Mouse (Mus musculus) layer of hippocampus, postnatal 25 days (tissue): ENCODE results near the gene Hyal2. TPM values are rescaled to one million over a fixed set of nuclear protein-coding genes. Genes with fewer than 3 reads are reported as not detected.
A peak's percentile ranks its signal among the peaks of the same experiment; 100 is the strongest.
"Not testable (repeated sequence)": the region's sequence is repeated elsewhere in the genome, so short reads cannot be mapped to it uniquely, and the experiment has no call there.

Experiments used
- DNase-seq, 2 experiments: peaks; one replicate each; pipeline ENCODE4 v3.0.0; 2022; ENCODE audit warnings: mixed read lengths in 2 of 2, low spot score in 1 of 2; ENCODE audit errors: extremely low spot score in 1 of 2
- total RNA-seq, 2 experiments: library from RNA; stranded (reverse); gene quantifications; 2 replicates each; pipeline ENCODE4 v1.2.3; 2021

Gene Hyal2
- total RNA-seq, 2 experiments from 2014 or later, result 13.2 to 17.8 TPM

- no peak for DNase-seq
These were observed 890 bp upstream of the Hyal2 start for GRCm38 (mm10) chr9:107566855-107567254.

DNA sequence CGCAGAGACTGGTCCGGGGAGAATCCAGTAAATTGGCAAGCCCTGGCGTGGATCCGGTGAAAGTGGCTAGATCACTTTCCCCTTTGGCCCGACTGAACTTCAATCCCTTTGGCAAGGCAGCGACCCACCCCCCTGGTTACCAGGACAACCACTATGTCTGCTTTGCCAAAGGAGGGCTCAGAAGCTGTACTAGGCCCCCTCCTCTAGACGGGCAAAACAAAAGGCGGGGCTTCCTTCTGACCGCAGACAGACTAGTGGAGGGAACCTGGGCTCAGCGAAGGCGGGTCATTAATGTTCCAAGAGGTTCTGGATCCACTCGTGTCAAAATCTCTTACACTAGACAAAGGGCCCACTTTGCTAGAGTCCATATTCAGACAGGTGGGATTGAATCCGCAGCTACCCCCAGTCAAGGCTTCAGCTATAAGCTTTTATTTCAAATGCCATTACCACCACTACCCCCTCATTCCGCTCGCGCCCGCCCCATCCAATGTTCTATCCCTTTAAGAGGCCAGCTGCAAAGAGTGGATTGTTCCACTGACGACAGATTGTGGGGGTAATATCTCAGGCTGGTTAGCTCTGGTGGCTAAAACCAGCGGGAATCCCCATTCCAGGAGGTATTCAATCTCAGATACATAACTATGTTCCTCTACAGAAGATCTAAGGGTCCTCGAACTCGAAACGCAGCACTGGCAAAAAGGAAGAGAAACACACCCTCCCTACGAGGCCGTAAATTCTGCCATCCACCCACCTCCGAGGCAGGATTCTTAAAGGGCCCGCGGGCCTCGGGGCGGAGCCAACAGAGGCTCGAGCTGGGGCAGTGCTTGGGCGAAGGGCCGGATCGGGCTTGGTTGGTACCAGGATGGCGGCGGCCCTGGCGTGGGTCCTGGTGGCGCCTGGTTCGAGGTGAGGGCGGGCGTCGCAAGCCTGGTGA lies 851 bp downstream of the Hyal2 start:
- DNase-seq, result peak; percentile 59 to 69

GRCm38 (mm10) chr9:107569270-107569669 lies 1.5 kb downstream of the Hyal2 start:
- DNase-seq, result no peak

DNA sequence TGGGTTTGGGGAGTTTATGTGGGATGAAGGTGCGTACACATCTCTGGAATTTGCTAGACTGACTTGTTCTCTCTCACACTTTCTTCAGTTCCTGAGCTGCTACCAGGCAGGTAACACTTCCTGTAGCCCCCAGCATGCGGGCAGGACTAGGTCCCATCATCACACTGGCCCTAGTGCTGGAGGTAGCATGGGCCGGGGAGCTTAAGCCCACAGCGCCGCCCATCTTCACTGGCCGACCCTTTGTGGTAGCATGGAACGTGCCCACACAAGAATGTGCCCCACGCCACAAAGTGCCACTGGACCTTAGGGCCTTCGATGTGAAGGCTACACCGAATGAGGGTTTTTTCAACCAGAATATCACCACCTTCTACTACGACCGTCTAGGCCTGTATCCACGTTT lies 2.3 kb downstream of the Hyal2 start:
- no peak for DNase-seq

DNA sequence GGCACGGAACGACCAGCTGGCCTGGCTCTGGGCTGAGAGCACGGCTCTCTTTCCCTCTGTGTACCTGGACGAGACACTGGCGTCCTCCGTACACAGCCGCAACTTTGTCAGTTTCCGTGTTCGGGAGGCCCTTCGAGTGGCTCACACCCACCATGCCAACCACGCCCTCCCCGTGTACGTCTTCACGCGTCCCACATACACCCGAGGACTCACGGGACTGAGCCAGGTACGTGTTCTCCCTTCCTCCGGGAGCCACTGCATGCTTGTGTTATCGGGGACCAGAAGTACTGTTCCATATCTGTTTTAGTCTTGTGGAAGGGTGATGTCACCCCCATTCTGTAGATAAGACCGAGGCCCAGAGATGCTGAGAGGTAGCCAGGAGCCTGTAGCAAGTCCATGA lies 3.1 kb downstream of the Hyal2 start:
- DNase-seq, result no peak

- no peak for DNase-seq
These were observed 4.0 kb downstream of the Hyal2 start for GRCm38 (mm10) chr9:107571534-107572326.

DNA sequence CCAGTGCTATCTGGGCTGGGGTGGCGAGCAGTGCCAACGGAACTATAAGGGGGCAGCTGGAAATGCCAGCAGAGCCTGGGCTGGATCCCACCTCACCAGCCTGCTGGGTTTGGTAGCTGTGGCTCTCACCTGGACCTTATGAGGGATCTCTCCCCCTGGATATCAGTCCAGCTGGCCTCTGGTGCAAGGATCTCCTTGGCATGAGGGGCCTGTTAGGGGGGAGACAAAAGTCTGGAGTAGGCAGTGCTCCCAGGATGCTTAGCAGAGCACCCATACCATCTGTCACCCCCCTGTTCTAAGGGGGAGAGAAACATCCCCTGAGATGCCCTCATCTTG lies 4.5 kb downstream of the Hyal2 start:
- no peak for DNase-seq

- DNase-seq, result not testable (repeated sequence)
These were observed 6.0 kb downstream of the Hyal2 start for GRCm38 (mm10) chr9:107573774-107574173.

GRCm38 (mm10) chr9:107575579-107576356 lies 8.0 kb downstream of the Hyal2 start:
- no peak for DNase-seq

- no peak for DNase-seq
These were observed 8.8 kb downstream of the Hyal2 start, which contains the start of gene Hyal1 for GRCm38 (mm10) chr9:107576357-107577107. Gene Hyal1 (plus strand): TSS chr9:107576927.

- no peak for DNase-seq
These were observed 10.1 kb downstream of the Hyal2 start for GRCm38 (mm10) chr9:107577871-107578270.

- DNase-seq, result no peak
These were observed 10.8 kb downstream of the Hyal2 start, which contains the start of gene Naa80 for GRCm38 (mm10) chr9:107578587-107578986. Gene Naa80 (plus strand): TSS chr9:107578887.

- no peak for DNase-seq
These were observed 11.5 kb downstream of the Hyal2 start for GRCm38 (mm10) chr9:107579023-107579900.

GRCm38 (mm10) chr9:107580501-107581317 lies 13.0 kb downstream of the Hyal2 start, which contains the start of gene Hyal3:
Gene Hyal3 (plus strand): TSS chr9:107580818.
- DNase-seq, result peak; percentile 65 to 68

GRCm38 (mm10) chr9:107581584-107581983 lies 13.8 kb downstream of the Hyal2 start:
- DNase-seq, result no peak

DNA sequence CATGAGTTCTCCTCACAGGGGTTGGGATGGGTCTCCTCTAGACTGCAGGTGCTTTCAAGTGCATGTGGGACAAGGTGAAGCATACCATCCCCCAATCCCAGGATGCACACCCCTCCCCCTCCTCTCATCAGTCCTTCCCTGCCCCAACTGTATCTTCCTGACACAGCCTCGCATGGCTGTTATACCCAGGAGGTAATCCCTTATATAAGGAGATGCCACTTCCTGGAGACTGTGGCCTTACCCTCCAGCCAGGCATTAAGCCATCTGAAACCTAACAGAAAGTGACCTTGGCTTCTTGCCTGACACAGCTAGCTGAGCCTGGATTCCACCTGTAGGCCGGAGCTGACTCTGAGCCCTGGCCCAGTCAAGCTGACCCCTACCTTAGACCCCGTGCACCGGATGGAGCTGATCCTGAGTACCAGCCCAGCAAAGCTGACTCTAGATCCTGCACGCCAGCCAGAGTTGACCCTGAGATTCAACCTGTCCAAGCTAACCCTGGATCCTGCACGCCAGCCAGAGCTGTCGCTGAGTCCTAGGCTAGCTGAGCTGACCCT lies 14.8 kb downstream of the Hyal2 start:
- DNase-seq, result no peak

DNA sequence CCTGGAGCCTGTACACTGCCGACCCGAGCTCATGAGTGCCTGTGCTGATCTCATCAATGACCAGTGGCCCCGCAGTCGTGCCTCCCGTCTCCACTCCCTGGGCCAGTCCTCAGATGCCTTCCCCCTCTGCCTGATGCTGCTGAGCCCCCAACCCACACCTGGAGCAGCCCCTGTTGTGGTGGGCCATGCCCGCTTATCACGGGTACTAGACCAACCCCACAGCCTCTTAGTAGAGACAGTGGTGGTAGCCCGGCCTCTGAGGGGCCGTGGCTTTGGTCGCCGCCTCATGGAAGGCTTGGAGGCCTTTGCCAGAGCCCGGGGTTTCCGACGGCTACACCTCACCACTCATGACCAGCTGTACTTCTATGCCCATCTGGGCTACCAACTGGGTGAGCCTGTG lies 15.4 kb downstream of the Hyal2 start:
- DNase-seq, result no peak

DNA sequence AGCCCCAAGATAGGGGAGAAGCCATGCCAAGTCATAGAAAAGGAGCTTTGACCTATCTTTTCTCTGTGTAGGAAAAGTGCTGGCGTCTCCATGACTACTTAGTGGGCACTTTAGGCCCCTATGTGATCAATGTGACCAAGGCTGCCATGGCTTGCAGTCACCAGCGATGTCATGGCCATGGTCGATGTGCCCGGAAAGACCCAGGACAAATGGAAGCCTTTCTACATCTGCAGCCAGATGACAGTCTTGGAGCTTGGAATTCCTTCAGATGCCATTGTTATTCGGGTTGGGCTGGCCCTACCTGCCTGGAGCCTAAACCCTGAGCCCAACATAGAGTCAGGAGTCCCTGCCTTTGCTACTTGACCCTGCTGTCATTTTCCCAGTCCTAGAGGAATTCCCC lies 18.8 kb downstream of the Hyal2 start:
- no peak for DNase-seq
